Mouse (Mus musculus): ENCODE data around the gene Cbarp.

DNA sequence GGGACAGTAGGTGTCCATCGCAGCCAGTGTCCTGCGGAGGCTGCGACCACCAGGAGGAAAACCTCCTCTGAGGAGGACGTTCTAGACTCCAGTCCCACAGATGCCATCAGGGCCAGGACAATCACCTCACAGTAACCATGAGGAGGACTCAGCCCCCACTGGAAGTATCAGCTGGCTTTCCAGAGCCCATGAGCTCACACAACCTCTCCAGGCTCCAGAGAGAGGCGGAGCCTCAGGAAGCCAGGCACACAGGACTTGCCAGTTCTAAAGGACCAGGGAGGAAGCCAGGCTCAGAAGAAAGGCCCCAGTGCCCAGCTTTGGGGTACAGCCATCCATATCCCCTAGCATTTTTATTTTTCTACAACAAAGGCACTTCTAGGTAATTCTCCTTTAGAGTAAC lies 45.1 kb downstream of the Cbarp start:
- TF ChIP-seq CTCF (IDR thresholded peaks at IDR 0.05) (no peak), EP300 (IDR thresholded peaks at IDR 0.05) (no peak)

All from lung, postnatal 0 days (tissue).